ENCODE assay signal across 8 mouse cellular contexts in genomic region chr11:48870781-48871180, GRCm38 (mm10). TPM values are rescaled to one million over a fixed set of nuclear protein-coding genes. Genes with fewer than 3 reads are reported as not detected.
DNase-seq lines count a peak whose midpoint lies in the region; ATAC-seq and TF ChIP-seq lines count a peak whose summit lies in the region.

No protein-coding gene starts in this region.

- H3K36me3 ChIP-seq in spleen, adult 2 months (ENCODE audit: control insufficient read depth, insufficient read depth, low read length) = peaks cover 16% of the 10 kb centered on the region
- no peaks in the 10 kb centered on the region for H3K36me3 ChIP-seq in limb, embryonic 11.5 days (ENCODE audit: control insufficient read depth, insufficient read depth, low read length)

- no peaks in the 10 kb centered on the region for H3K9me3 ChIP-seq in limb, embryonic 11.5 days (ENCODE audit: control insufficient read depth, low read length)

- H3K27me3 ChIP-seq in spleen, adult 2 months (ENCODE audit: control insufficient read depth, insufficient read depth, low read length) = no peaks in the 10 kb centered on the region
- no peaks in the 10 kb centered on the region for H3K27me3 ChIP-seq in limb, embryonic 11.5 days (ENCODE audit: control insufficient read depth, insufficient read depth, low read length)

- H3K27ac ChIP-seq in spleen, adult 2 months (ENCODE audit: insufficient read depth, low read length) = peak overlapping the region; percentile 97
- H3K27ac ChIP-seq in limb, embryonic 11.5 days (replicated peaks; ENCODE audit: low read depth, low read length) = no peak overlapping the region
- peak overlapping the region; percentile 34 for H3K27ac ChIP-seq in olfactory bulb, adult 2 months (ENCODE audit: insufficient read depth, low read depth, low read length)

- under 1% methylated on average over 7 of the region's 7 CpGs for WGBS in spleen, adult 2 months
- 39% methylated on average over 7 of the region's 7 CpGs for WGBS in limb, embryonic 11.5 days
- WGBS in olfactory bulb, adult 2 months = 26% methylated on average over 7 of the region's 7 CpGs

- peak overlapping the region; percentile 61 for H3K4me2 ChIP-seq in limb, embryonic 11.5 days (ENCODE audit: low read depth, severe bottlenecking)

- peak overlapping the region; percentile 63 for H3K4me3 ChIP-seq in spleen, adult 2 months (ENCODE audit: extremely low read depth, insufficient read depth, insufficient read length)
- H3K4me3 ChIP-seq in limb, embryonic 11.5 days (ENCODE audit: low read depth, low read length) = peak overlapping the region; percentile 17
- H3K4me3 ChIP-seq in olfactory bulb, adult 2 months (ENCODE audit: insufficient read depth, low read depth, low read length) = peak overlapping the region; percentile 56

- ATAC-seq in CD4-positive, CD25-positive, alpha-beta regulatory T cell, adult 4 months = no peak
- ATAC-seq in limb, embryonic 11.5 days (ENCODE audit: insufficient number of reproducible peaks, low FRiP score, low TSS enrichment, low read depth) = no peak

- peak overlapping the region; percentile 28 for H3K9ac ChIP-seq in limb, embryonic 11.5 days (ENCODE audit: low read length)

- TF ChIP-seq POLR2A in spleen, adult 2 months (IDR thresholded peaks at IDR 0.05; ENCODE audit: low read depth, low read length) = no peak
- no peak for TF ChIP-seq POLR2A in olfactory bulb, adult 2 months (IDR thresholded peaks at IDR 0.05; ENCODE audit: insufficient read depth, low read depth, low read length)

- peaks cover 7% of the 10 kb centered on the region; the same call in 1 of the 2 replicates for H3K4me1 ChIP-seq in spleen, adult 2 months (ENCODE audit: control insufficient read depth, insufficient read depth, insufficient read length)
- peaks cover 4% of the 10 kb centered on the region; the same call in 1 of the 2 replicates for H3K4me1 ChIP-seq in limb, embryonic 11.5 days (ENCODE audit: control insufficient read depth, insufficient read depth, low read length)
- peaks cover 11% of the 10 kb centered on the region for H3K4me1 ChIP-seq in olfactory bulb, adult 2 months (ENCODE audit: control insufficient read depth, insufficient read depth, low read length)

- peak; percentile 40 for DNase-seq in CD4-positive, CD25-positive, alpha-beta regulatory T cell, adult 2 months (ENCODE audit: low read depth, low spot score)
- DNase-seq in spleen, adult 2 months (ENCODE audit: low read depth in 1 of 2, low spot score in 2 of 2) = no peak
- no peak for DNase-seq in spleen, postnatal 36 days (ENCODE audit: low spot score in 2 of 2)
- DNase-seq in limb, embryonic 11.5 days (ENCODE audit: low spot score) = no peak
- DNase-seq in ovary, postnatal 14 days (ENCODE audit: low spot score) = no peak
- DNase-seq in layer of hippocampus, postnatal 14 days (ENCODE audit: low spot score in 2 of 2) = no peak

- no peak for TF ChIP-seq CTCF in spleen, adult 2 months (IDR thresholded peaks at IDR 0.05; ENCODE audit: extremely low read depth, insufficient read depth, insufficient read length, insufficient replicate concordance)
- TF ChIP-seq CTCF in olfactory bulb, adult 2 months (IDR thresholded peaks at IDR 0.05; ENCODE audit: insufficient read depth, low read depth, low read length) = no peak

RNA-seq across cellular contexts. Expression of gene Irgm1, which starts 0.7 kb away (rescaled TPM):
- polyA plus RNA-seq in CD4-positive, CD25-positive, alpha-beta regulatory T cell, adult 4 months (2017; shearing (Covaris generic)) = 100 to 1,000 TPM; 189 to 229 TPM
- 10.6 and 13.0 TPM in 2 replicates for polyA plus RNA-seq in spleen, adult 2 months (2012; rRNA removed)
- 1.1 and 1.7 TPM in 2 replicates for polyA plus RNA-seq in limb, embryonic 11.5 days (2014; fragmentation: Nextera tagmentation; extraction: Ambion mirVana)
- 204 TPM in 1 of 2 replicates, not detected in the other for polyA plus RNA-seq in olfactory bulb, adult 2 months (2012; ENCODE audit: insufficient read depth, insufficient read length, low replicate concordance, missing spikeins)
- total RNA-seq in layer of hippocampus, postnatal 14 days (2021) = 1 to 10 TPM; 4.2 to 5.2 TPM

RNA-seq across cellular contexts. Expression of gene Gm5431, which starts 31.2 kb away (rescaled TPM):
- 1 to 10 TPM in 1 of 2 experiments, under 1 TPM in 1; 0.39 to 1.1 TPM for polyA plus RNA-seq in CD4-positive, CD25-positive, alpha-beta regulatory T cell, adult 4 months (2017; shearing (Covaris generic))
- polyA plus RNA-seq in spleen, adult 2 months (2012; rRNA removed) = 0.36 and 0.37 TPM in 2 replicates
- 0.34 TPM in 1 of 2 replicates, not detected in the other for polyA plus RNA-seq in limb, embryonic 11.5 days (2014; fragmentation: Nextera tagmentation; extraction: Ambion mirVana)
- polyA plus RNA-seq in olfactory bulb, adult 2 months (2012; ENCODE audit: insufficient read depth, insufficient read length, low replicate concordance, missing spikeins) = not detected in 2 replicates
- under 1 TPM; 0.39 to 0.41 TPM for total RNA-seq in layer of hippocampus, postnatal 14 days (2021)

RNA-seq across cellular contexts. Expression of gene Gm12184, which starts 44.3 kb away (rescaled TPM):
- 1 to 10 TPM in 1 of 2 experiments, under 1 TPM in 1; 0.92 to 4.1 TPM for polyA plus RNA-seq in CD4-positive, CD25-positive, alpha-beta regulatory T cell, adult 4 months (2017; shearing (Covaris generic))
- polyA plus RNA-seq in spleen, adult 2 months (2012; rRNA removed) = 3.9 and 6.1 TPM in 2 replicates
- polyA plus RNA-seq in limb, embryonic 11.5 days (2014; fragmentation: Nextera tagmentation; extraction: Ambion mirVana) = 9.4 and 13.5 TPM in 2 replicates
- not detected in 2 replicates for polyA plus RNA-seq in olfactory bulb, adult 2 months (2012; ENCODE audit: insufficient read depth, insufficient read length, low replicate concordance, missing spikeins)
- 1 to 10 TPM; 1.4 to 1.9 TPM for total RNA-seq in layer of hippocampus, postnatal 14 days (2021)

RNA-seq across cellular contexts. Expression of gene Trim7, which starts 44.8 kb away (rescaled TPM):
- polyA plus RNA-seq in CD4-positive, CD25-positive, alpha-beta regulatory T cell, adult 4 months (2017; shearing (Covaris generic)) = 1 to 10 TPM in 1 of 2 experiments, under 1 TPM in 1; 0.77 to 2.1 TPM
- 53.6 and 63.6 TPM in 2 replicates for polyA plus RNA-seq in spleen, adult 2 months (2012; rRNA removed)
- 0.25 and 0.41 TPM in 2 replicates for polyA plus RNA-seq in limb, embryonic 11.5 days (2014; fragmentation: Nextera tagmentation; extraction: Ambion mirVana)
- polyA plus RNA-seq in olfactory bulb, adult 2 months (2012; ENCODE audit: insufficient read depth, insufficient read length, low replicate concordance, missing spikeins) = not detected in 2 replicates
- 1 to 10 TPM; 2.4 to 3.3 TPM for total RNA-seq in layer of hippocampus, postnatal 14 days (2021)

RNA-seq across cellular contexts. Expression of gene Trim41, which starts 53.6 kb away (rescaled TPM):
- polyA plus RNA-seq in CD4-positive, CD25-positive, alpha-beta regulatory T cell, adult 4 months (2017; shearing (Covaris generic)) = 1 to 10 TPM; 2.0 to 3.7 TPM
- polyA plus RNA-seq in spleen, adult 2 months (2012; rRNA removed) = 24.4 and 24.7 TPM in 2 replicates
- polyA plus RNA-seq in limb, embryonic 11.5 days (2014; fragmentation: Nextera tagmentation; extraction: Ambion mirVana) = 5.7 TPM in 2 replicates
- polyA plus RNA-seq in olfactory bulb, adult 2 months (2012; ENCODE audit: insufficient read depth, insufficient read length, low replicate concordance, missing spikeins) = not detected in 2 replicates
- total RNA-seq in layer of hippocampus, postnatal 14 days (2021) = 10 to 100 TPM; 47.1 to 48.6 TPM
